17 mouse cellular contexts compared by ENCODE assay signal in the genomic region with DNA sequence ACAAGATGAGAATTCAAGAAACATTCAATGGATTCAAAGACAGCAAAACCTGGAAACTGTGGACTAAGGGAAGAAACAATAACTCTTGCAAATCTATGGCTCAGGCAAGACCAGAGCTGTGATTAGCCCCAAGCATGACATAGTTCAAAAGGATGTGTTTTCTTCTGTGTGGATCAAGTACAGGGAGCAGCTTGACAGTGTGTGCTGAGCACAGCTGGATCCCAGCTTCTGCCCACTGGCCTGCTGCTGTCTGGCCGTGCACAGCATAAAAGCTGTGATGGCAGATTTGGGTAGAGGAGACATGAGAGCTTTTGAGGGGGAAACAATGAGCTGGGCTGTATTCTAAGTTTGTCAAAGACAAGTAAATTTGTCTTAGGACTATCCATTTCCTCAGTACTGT.
DNase-seq lines count a peak whose midpoint lies in the region; ATAC-seq and TF ChIP-seq lines count a peak whose summit lies in the region.
"Had no signal": no experiment of that assay in that cellular context is flagged by ENCODE, and none has a peak within 500 bp of the region (broad histone marks: within the 10 kb centered on the region; RNA-seq: fewer than 3 reads in every experiment).

No protein-coding gene starts in this region.

- peak; percentile 5 for DNase-seq in embryo, embryonic 11 days
- no peak for DNase-seq in embryo, embryonic 9.5 days (ENCODE audit: extremely low spot score)
- DNase-seq in midbrain, embryonic 11.5 days (ENCODE audit: low spot score, missing footprints): no peak
- DNase-seq in midbrain, postnatal 0 days (ENCODE audit: low spot score): no peak
- peak; percentile 35 for DNase-seq in brain, embryonic 14.5 days (ENCODE audit: low read depth)
- DNase-seq in gastrocnemius, postnatal 10 days: no peak
- DNase-seq: adrenal gland, postnatal 10 days; cerebellum, adult 2 months; cerebellum, postnatal 25 days; forebrain, postnatal 0 days; gastrocnemius, postnatal 36 days; heart, adult 11 months; heart, postnatal 36 days had no signal

- H3K27me3 ChIP-seq in midbrain, embryonic 11.5 days (ENCODE audit: control insufficient read depth, insufficient read depth, low read length): no peaks in the 10 kb centered on the region
- H3K27me3 ChIP-seq in midbrain, postnatal 0 days (ENCODE audit: insufficient read depth, low read length): no peaks in the 10 kb centered on the region
- H3K27me3 ChIP-seq in midbrain, embryonic 16.5 days (ENCODE audit: control insufficient read depth, insufficient read depth, low read depth, low read length): no peaks in the 10 kb centered on the region
- H3K27me3 ChIP-seq: forebrain, embryonic 13.5 days; heart, embryonic 13.5 days had no signal

- no peak for TF ChIP-seq POLR2A in brain, embryonic 14.5 days (IDR thresholded peaks at IDR 0.05; ENCODE audit: borderline replicate concordance, extremely low read depth, insufficient read depth, insufficient read length, poor library complexity, severe bottlenecking)

- no peak overlapping the region for H3K4me2 ChIP-seq in midbrain, embryonic 11.5 days
- no peak overlapping the region for H3K4me2 ChIP-seq in midbrain, postnatal 0 days (ENCODE audit: low read depth, low read length, poor library complexity, severe bottlenecking)
- H3K4me2 ChIP-seq in midbrain, embryonic 16.5 days (ENCODE audit: low read length): no peak overlapping the region
- H3K4me2 ChIP-seq: forebrain, embryonic 13.5 days; heart, embryonic 13.5 days had no signal

- WGBS in midbrain, embryonic 11.5 days: 25% methylated on average over 1 of the region's 1 CpGs
- WGBS in midbrain, postnatal 0 days: 16% methylated on average over 1 of the region's 1 CpGs
- WGBS in midbrain, embryonic 16.5 days: 13% methylated on average over 1 of the region's 1 CpGs

- H3K4me3 ChIP-seq in midbrain, embryonic 11.5 days (ENCODE audit: low read depth, low read length): no peak overlapping the region
- H3K4me3 ChIP-seq in midbrain, postnatal 0 days (ENCODE audit: low read depth, low read length): no peak overlapping the region
- no peak overlapping the region for H3K4me3 ChIP-seq in midbrain, embryonic 16.5 days (ENCODE audit: low read depth, low read length)
- H3K4me3 ChIP-seq: embryonic facial prominence, embryonic 10.5 days; forebrain, embryonic 13.5 days; heart, embryonic 13.5 days had no signal

- TF ChIP-seq CTCF in midbrain, postnatal 0 days (IDR thresholded peaks at IDR 0.05): no peak
- no peak for TF ChIP-seq CTCF in brain, embryonic 14.5 days (IDR thresholded peaks at IDR 0.05; ENCODE audit: borderline replicate concordance, extremely low read depth, insufficient read depth, insufficient read length)

- H3K36me3 ChIP-seq in midbrain, embryonic 11.5 days (ENCODE audit: control insufficient read depth, insufficient read depth, low read length): no peaks in the 10 kb centered on the region
- H3K36me3 ChIP-seq in midbrain, postnatal 0 days (ENCODE audit: insufficient read depth, low read length): no peaks in the 10 kb centered on the region
- H3K36me3 ChIP-seq in midbrain, embryonic 16.5 days (ENCODE audit: control insufficient read depth, insufficient read depth, low read length): no peaks in the 10 kb centered on the region
- H3K36me3 ChIP-seq: embryonic facial prominence, embryonic 10.5 days; heart, embryonic 13.5 days had no signal

- no peaks in the 10 kb centered on the region for H3K9me3 ChIP-seq in midbrain, embryonic 11.5 days (ENCODE audit: control insufficient read depth, low read length)
- H3K9me3 ChIP-seq in midbrain, postnatal 0 days (ENCODE audit: low read length): no peaks in the 10 kb centered on the region
- no peaks in the 10 kb centered on the region for H3K9me3 ChIP-seq in midbrain, embryonic 16.5 days (replicated peaks; ENCODE audit: control insufficient read depth, low read length, poor library complexity, severe bottlenecking)
- H3K9me3 ChIP-seq: embryonic facial prominence, embryonic 10.5 days; forebrain, embryonic 13.5 days; heart, embryonic 13.5 days had no signal

- no peak overlapping the region for H3K9ac ChIP-seq in midbrain, embryonic 11.5 days (ENCODE audit: low read length)
- H3K9ac ChIP-seq in midbrain, postnatal 0 days (replicated peaks; ENCODE audit: low read length, poor library complexity, severe bottlenecking): no peak overlapping the region
- no peak overlapping the region for H3K9ac ChIP-seq in midbrain, embryonic 16.5 days (ENCODE audit: low read depth, low read length)
- H3K9ac ChIP-seq: forebrain, embryonic 13.5 days; forebrain, postnatal 0 days; heart, embryonic 13.5 days had no signal

- H3K27ac ChIP-seq in midbrain, embryonic 11.5 days (ENCODE audit: low read depth, low read length): no peak overlapping the region
- no peak overlapping the region for H3K27ac ChIP-seq in midbrain, postnatal 0 days (ENCODE audit: low read depth, low read length)
- no peak overlapping the region for H3K27ac ChIP-seq in midbrain, embryonic 16.5 days (ENCODE audit: low read length)
- H3K27ac ChIP-seq: embryonic facial prominence, embryonic 10.5 days; forebrain, embryonic 13.5 days; heart, embryonic 13.5 days had no signal

- 0 out of 2 replicates have a peak, but pooled peaks have one; percentile 46 for ATAC-seq in midbrain, embryonic 11.5 days (ENCODE audit: low FRiP score)
- ATAC-seq in midbrain, postnatal 0 days (ENCODE audit: low FRiP score): no peak
- ATAC-seq in midbrain, embryonic 16.5 days: peak; percentile 60; the same call in 1 of the 2 replicates
- ATAC-seq: forebrain, embryonic 13.5 days; forebrain, postnatal 0 days had no signal

- H3K4me1 ChIP-seq in midbrain, embryonic 11.5 days (ENCODE audit: control insufficient read depth, insufficient read depth, low read length): no peaks in the 10 kb centered on the region
- H3K4me1 ChIP-seq in midbrain, postnatal 0 days (ENCODE audit: insufficient read depth, low read length): no peaks in the 10 kb centered on the region
- H3K4me1 ChIP-seq in midbrain, embryonic 16.5 days (ENCODE audit: control insufficient read depth, insufficient read depth, low read length): peaks cover 8% of the 10 kb centered on the region
- H3K4me1 ChIP-seq: embryonic facial prominence, embryonic 10.5 days; forebrain, embryonic 13.5 days; heart, embryonic 13.5 days had no signal

Comparison
In these comparisons a context has a peak if more than half of its experiments do, and no peak if none do; other contexts are left out.
1. DNase-seq: peak in embryo, embryonic 11 days (single experiment) and brain, embryonic 14.5 days (single experiment); none in embryo, embryonic 9.5 days (single experiment), midbrain, embryonic 11.5 days (single experiment), midbrain, postnatal 0 days (single experiment) and gastrocnemius, postnatal 10 days (single experiment).